Comparison of ENCODE assay signal across 27 mouse cellular contexts in the genomic region with DNA sequence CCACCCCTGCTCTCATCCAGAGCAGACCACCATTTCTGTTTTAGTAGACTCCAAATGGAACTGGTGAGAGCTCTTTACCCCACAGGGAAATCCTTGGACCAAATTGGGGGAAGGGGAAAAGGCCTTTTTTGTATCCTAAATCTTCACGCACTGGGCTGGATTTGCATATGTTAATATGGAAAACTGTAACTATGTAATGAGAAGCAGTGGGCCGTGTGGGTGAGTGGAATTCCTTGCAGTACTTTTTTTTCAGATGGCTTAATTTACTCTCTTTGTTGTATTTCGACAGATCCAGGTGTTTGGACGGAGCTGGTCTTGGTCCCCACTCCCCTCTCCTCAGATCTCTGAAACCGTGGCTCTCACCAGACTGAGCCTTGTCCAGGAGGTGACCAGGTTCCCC. TPM values are rescaled to one million over a fixed set of nuclear protein-coding genes. Genes with fewer than 3 reads are reported as not detected.
DNase-seq lines count a peak whose midpoint lies in the region; ATAC-seq and TF ChIP-seq lines count a peak whose summit lies in the region.
"Had no signal": no experiment of that assay in that cellular context is flagged by ENCODE, and none has a peak within 500 bp of the region (broad histone marks: within the 10 kb centered on the region; RNA-seq: fewer than 3 reads in every experiment).

No protein-coding gene starts in this region.

- peaks cover 15% of the 10 kb centered on the region for H3K4me1 ChIP-seq in midbrain, embryonic 14.5 days (ENCODE audit: control insufficient read depth, insufficient read depth, low read length)
- 0 out of 2 replicates have a peak, but pooled peaks cover 5% of the 10 kb centered on the region for H3K4me1 ChIP-seq in midbrain, postnatal 0 days (ENCODE audit: insufficient read depth, low read length)
- peaks cover 62% of the 10 kb centered on the region for H3K4me1 ChIP-seq in embryonic facial prominence, embryonic 15.5 days
- H3K4me1 ChIP-seq in limb, embryonic 15.5 days: peaks cover 25% of the 10 kb centered on the region
- peaks cover 23% of the 10 kb centered on the region for H3K4me1 ChIP-seq in kidney, embryonic 16.5 days (ENCODE audit: insufficient read depth, low read length)

- no peaks in the 10 kb centered on the region for H3K27me3 ChIP-seq in midbrain, embryonic 14.5 days (ENCODE audit: control insufficient read depth, insufficient read depth, low read length)
- H3K27me3 ChIP-seq in midbrain, postnatal 0 days (ENCODE audit: insufficient read depth, low read length): no peaks in the 10 kb centered on the region
- no peaks in the 10 kb centered on the region for H3K27me3 ChIP-seq in embryonic facial prominence, embryonic 15.5 days
- H3K27me3 ChIP-seq in limb, embryonic 15.5 days: no peaks in the 10 kb centered on the region
- H3K27me3 ChIP-seq in kidney, embryonic 16.5 days (ENCODE audit: insufficient read depth, low read length): peaks cover 7% of the 10 kb centered on the region; the same call in 1 of the 2 replicates
- H3K27me3 ChIP-seq: heart, embryonic 15.5 days; hindbrain, embryonic 13.5 days had no signal

- WGBS in midbrain, embryonic 14.5 days: 22% methylated on average over 5 of the region's 5 CpGs
- 31% methylated on average over 5 of the region's 5 CpGs for WGBS in midbrain, postnatal 0 days
- 29% methylated on average over 5 of the region's 5 CpGs for WGBS in embryonic facial prominence, embryonic 15.5 days
- WGBS in limb, embryonic 15.5 days: 33% methylated on average over 5 of the region's 5 CpGs
- 59% methylated on average over 5 of the region's 5 CpGs for WGBS in kidney, embryonic 16.5 days

- no peak overlapping the region for H3K9ac ChIP-seq in midbrain, embryonic 14.5 days (replicated peaks; ENCODE audit: low read length)
- H3K9ac ChIP-seq in midbrain, postnatal 0 days (replicated peaks; ENCODE audit: low read length, poor library complexity, severe bottlenecking): no peak overlapping the region
- no peak overlapping the region for H3K9ac ChIP-seq in embryonic facial prominence, embryonic 15.5 days
- no peak overlapping the region for H3K9ac ChIP-seq in limb, embryonic 15.5 days
- H3K9ac ChIP-seq in kidney, embryonic 16.5 days (replicated peaks; ENCODE audit: low read length): no peak overlapping the region
- H3K9ac ChIP-seq: forebrain, postnatal 0 days; heart, embryonic 15.5 days; hindbrain, embryonic 13.5 days had no signal

- no peaks in the 10 kb centered on the region for H3K36me3 ChIP-seq in midbrain, embryonic 14.5 days (ENCODE audit: control insufficient read depth, insufficient read depth, low read length)
- no peaks in the 10 kb centered on the region for H3K36me3 ChIP-seq in midbrain, postnatal 0 days (ENCODE audit: insufficient read depth, low read length)
- no peaks in the 10 kb centered on the region for H3K36me3 ChIP-seq in embryonic facial prominence, embryonic 15.5 days
- H3K36me3 ChIP-seq in limb, embryonic 15.5 days: no peaks in the 10 kb centered on the region
- H3K36me3 ChIP-seq in kidney, embryonic 16.5 days (ENCODE audit: insufficient read depth, low read length): no peaks in the 10 kb centered on the region
- H3K36me3 ChIP-seq: heart, embryonic 15.5 days; hindbrain, embryonic 10.5 days; hindbrain, embryonic 13.5 days had no signal

- no peak for DNase-seq in frontal cortex, adult 2 months (ENCODE audit: extremely low spot score in 1 of 2, low spot score in 1 of 2)
- peak; percentile 29 for DNase-seq in midbrain, embryonic 14.5 days
- no peak for DNase-seq in midbrain, postnatal 0 days (ENCODE audit: low spot score)
- DNase-seq in ovary, adult 18-20 months (ENCODE audit: low spot score): no peak
- DNase-seq: adrenal gland, adult 8-10 months; adrenal gland, postnatal 25 days; cerebellum, adult 11-12 months; cerebellum, adult 8-10 months; cerebellum, postnatal 36 days; embryo, embryonic 11 days; forebrain, postnatal 0 days; gastrocnemius, postnatal 10 days; gastrocnemius, postnatal 36 days; heart, adult 2 months; heart, postnatal 10 days; heart, postnatal 36 days had no signal

- no peaks in the 10 kb centered on the region for H3K9me3 ChIP-seq in midbrain, embryonic 14.5 days (ENCODE audit: control insufficient read depth, low read length)
- H3K9me3 ChIP-seq in midbrain, postnatal 0 days (ENCODE audit: low read length): no peaks in the 10 kb centered on the region
- no peaks in the 10 kb centered on the region for H3K9me3 ChIP-seq in embryonic facial prominence, embryonic 15.5 days (replicated peaks)
- no peaks in the 10 kb centered on the region for H3K9me3 ChIP-seq in limb, embryonic 15.5 days
- H3K9me3 ChIP-seq in kidney, embryonic 16.5 days (ENCODE audit: low read length): no peaks in the 10 kb centered on the region
- H3K9me3 ChIP-seq: heart, embryonic 15.5 days; hindbrain, embryonic 10.5 days; hindbrain, embryonic 13.5 days had no signal

- no peak overlapping the region for H3K4me2 ChIP-seq in midbrain, embryonic 14.5 days (ENCODE audit: low read length)
- H3K4me2 ChIP-seq in midbrain, postnatal 0 days (ENCODE audit: low read depth, low read length, poor library complexity, severe bottlenecking): no peak overlapping the region
- no peak overlapping the region for H3K4me2 ChIP-seq in embryonic facial prominence, embryonic 15.5 days (replicated peaks)
- H3K4me2 ChIP-seq in limb, embryonic 15.5 days: no peak overlapping the region
- H3K4me2 ChIP-seq in kidney, embryonic 16.5 days (replicated peaks; ENCODE audit: low read depth, low read length): no peak overlapping the region
- H3K4me2 ChIP-seq: heart, embryonic 11.5 days; heart, embryonic 15.5 days; hindbrain, embryonic 13.5 days had no signal

- no peak overlapping the region for H3K4me3 ChIP-seq in midbrain, embryonic 14.5 days (replicated peaks; ENCODE audit: low read depth, low read length)
- no peak overlapping the region for H3K4me3 ChIP-seq in midbrain, postnatal 0 days (ENCODE audit: low read depth, low read length)
- no peak overlapping the region for H3K4me3 ChIP-seq in embryonic facial prominence, embryonic 15.5 days (replicated peaks)
- no peak overlapping the region for H3K4me3 ChIP-seq in limb, embryonic 15.5 days
- no peak overlapping the region for H3K4me3 ChIP-seq in kidney, embryonic 16.5 days (ENCODE audit: low read length)
- H3K4me3 ChIP-seq: heart, adult 2 months; heart, embryonic 15.5 days; hindbrain, embryonic 10.5 days; hindbrain, embryonic 13.5 days had no signal

- H3K27ac ChIP-seq in midbrain, embryonic 14.5 days (replicated peaks; ENCODE audit: low read depth, low read length): no peak overlapping the region
- H3K27ac ChIP-seq in midbrain, postnatal 0 days (ENCODE audit: low read depth, low read length): no peak overlapping the region
- H3K27ac ChIP-seq in embryonic facial prominence, embryonic 15.5 days (replicated peaks): peak overlapping the region; percentile 85
- H3K27ac ChIP-seq in limb, embryonic 15.5 days: 0 out of 2 replicates have a peak overlapping the region, but pooled peaks have one; percentile 33
- no peak overlapping the region for H3K27ac ChIP-seq in kidney, embryonic 16.5 days (ENCODE audit: low read length)
- H3K27ac ChIP-seq: heart, adult 2 months; heart, embryonic 15.5 days; hindbrain, embryonic 10.5 days; hindbrain, embryonic 13.5 days had no signal

- ATAC-seq in frontal cortex, adult (ENCODE audit: low TSS enrichment): peak; percentile 8; the same call in 1 of the 2 replicates
- ATAC-seq in midbrain, embryonic 14.5 days (ENCODE audit: low FRiP score, low TSS enrichment): no peak
- ATAC-seq in midbrain, postnatal 0 days (ENCODE audit: low FRiP score): no peak
- no peak for ATAC-seq in embryonic facial prominence, embryonic 15.5 days (ENCODE audit: insufficient number of reproducible peaks, low FRiP score, low TSS enrichment, low read depth)
- no peak for ATAC-seq in limb, embryonic 15.5 days (ENCODE audit: insufficient number of reproducible peaks, low FRiP score, low TSS enrichment, low read depth)
- no peak for ATAC-seq in kidney, embryonic 16.5 days (ENCODE audit: low FRiP score, low TSS enrichment)
- ATAC-seq: activated CD4-positive, CD25-positive, alpha-beta regulatory T cell, adult 4 months; forebrain, embryonic 14.5 days; forebrain, postnatal 0 days; hindbrain, embryonic 16.5 days had no signal

- TF ChIP-seq CTCF in midbrain, postnatal 0 days (IDR thresholded peaks at IDR 0.05): no peak

RNA-seq across cellular contexts. Expression of a gene that starts 32.2 kb away (rescaled TPM):
- 29.2 and 33.3 TPM in 2 replicates for polyA plus RNA-seq in frontal cortex, adult 2 months (2012; rRNA removed)
- polyA plus RNA-seq in midbrain, embryonic 14.5 days (2014; fragmentation: Nextera tagmentation; extraction: Ambion mirVana): 31.6 and 41.1 TPM in 2 replicates
- total RNA-seq in midbrain, postnatal 0 days (2014; rRNA removed): 35.2 and 37.2 TPM in 2 replicates
- 25.4 and 26.0 TPM in 2 replicates for polyA plus RNA-seq in midbrain, postnatal 0 days (2015; fragmentation: Nextera tagmentation; extraction: Ambion mirVana)
- 15.7 and 16.9 TPM in 2 replicates for polyA plus RNA-seq in embryonic facial prominence, embryonic 15.5 days (2015; fragmentation: Nextera tagmentation; extraction: Ambion mirVana)
- polyA plus RNA-seq in limb, embryonic 15.5 days (2015; fragmentation: Nextera tagmentation; extraction: Ambion mirVana): 14.5 and 16.5 TPM in 2 replicates
- 21.6 and 25.6 TPM in 2 replicates for polyA plus RNA-seq in kidney, embryonic 16.5 days (2015; fragmentation: Nextera tagmentation; extraction: Ambion mirVana)

Comparison
In these comparisons a context has a peak if more than half of its experiments do, and no peak if none do; other contexts are left out.
1. H3K27ac ChIP-seq: peak in embryonic facial prominence, embryonic 15.5 days (single experiment) and limb, embryonic 15.5 days (single experiment); none in midbrain, embryonic 14.5 days (single experiment), midbrain, postnatal 0 days (single experiment) and kidney, embryonic 16.5 days (single experiment).